Mouse (Mus musculus) testis, adult 2 months (tissue): ENCODE measurements around the gene Rgs6. TPM values are rescaled to one million over a fixed set of nuclear protein-coding genes. Genes with fewer than 3 reads are reported as not detected.

ENCODE experiments used
- H3K27ac ChIP-seq: fragments of 200-500 bp; 2 replicates; pipeline ENCODE4 v1.5.1; 2012; ENCODE audit warnings: low read depth, low read length; ENCODE audit not compliant: control insufficient read depth, insufficient read depth
- H3K27me3 ChIP-seq: fragments of 200-500 bp; 2 replicates; pipeline ENCODE4 v1.6.1; 2012; ENCODE audit warnings: mild to moderate bottlenecking, low read length, moderate library complexity; ENCODE audit not compliant: control insufficient read depth, insufficient read depth
- H3K36me3 ChIP-seq: fragments of 200-500 bp; 2 replicates; pipeline ENCODE4 v1.6.1; 2012; ENCODE audit warnings: mild to moderate bottlenecking, low read length; ENCODE audit not compliant: control insufficient read depth, insufficient read depth
- H3K4me1 ChIP-seq: fragments of 200-500 bp; 2 replicates; pipeline ENCODE4 v1.6.1; 2012; ENCODE audit warnings: low read length; ENCODE audit not compliant: control insufficient read depth, insufficient read depth
- H3K4me3 ChIP-seq: fragments of 200-500 bp; 2 replicates; pipeline ENCODE4 v1.5.1; 2012; ENCODE audit warnings: low read depth, mild to moderate bottlenecking, low read length, moderate library complexity, mixed read lengths; ENCODE audit not compliant: control insufficient read depth
- CTCF ChIP-seq: fragments of 200-500 bp; IDR thresholded peaks from 2 replicates; pipeline ENCODE4 v1.5.1; 2012; ENCODE audit warnings: low read depth, mild to moderate bottlenecking, inconsistent platforms, low read length, moderate library complexity; ENCODE audit not compliant: control insufficient read depth, insufficient read depth, insufficient replicate concordance
- POLR2A ChIP-seq: fragments of 200-500 bp; IDR thresholded peaks from 2 replicates; pipeline ENCODE4 v1.6.1; 2012; ENCODE audit warnings: low read depth, mild to moderate bottlenecking, inconsistent platforms, low read length, moderate library complexity; ENCODE audit not compliant: control insufficient read depth
- polyA plus RNA-seq: library from polyadenylated mRNA; depleted of rRNA; stranded (reverse); fragments of >200 nt; gene quantifications from 2 replicates; pipeline ENCODE4 v1.2.3, GENCODE M21; 2012

Rgs6 gene
- polyA plus RNA-seq, 1 experiment, result 0.75 TPM

DNA sequence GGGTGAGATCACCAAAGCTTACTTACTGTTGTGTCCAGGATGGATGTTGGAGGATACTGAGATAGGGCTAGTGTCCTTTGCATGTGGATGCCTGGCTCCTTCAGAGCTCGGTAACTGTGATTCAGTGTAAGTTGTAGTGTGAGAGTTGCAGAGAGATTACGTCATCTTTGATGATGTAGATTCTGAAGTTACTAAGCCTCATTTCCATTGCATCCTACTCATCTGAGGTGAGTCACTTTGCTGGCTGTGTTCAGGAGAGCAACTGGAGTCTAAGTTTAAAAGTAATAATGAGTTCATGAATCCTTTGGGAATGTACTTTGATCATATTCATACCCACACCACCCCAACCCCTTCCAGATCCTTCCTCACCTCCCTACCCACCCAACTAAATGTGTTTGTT lies 227.9 kb downstream of the Rgs6 start:
- no peaks in the 10 kb centered on the region for H3K27me3 ChIP-seq
- H3K4me3 ChIP-seq, result no peak overlapping the region
- no peaks in the 10 kb centered on the region for H3K36me3 ChIP-seq
- H3K4me1 ChIP-seq, result no peaks in the 10 kb centered on the region
- no peak overlapping the region for H3K27ac ChIP-seq
- TF ChIP-seq CTCF (no peak), POLR2A (no peak)

DNA sequence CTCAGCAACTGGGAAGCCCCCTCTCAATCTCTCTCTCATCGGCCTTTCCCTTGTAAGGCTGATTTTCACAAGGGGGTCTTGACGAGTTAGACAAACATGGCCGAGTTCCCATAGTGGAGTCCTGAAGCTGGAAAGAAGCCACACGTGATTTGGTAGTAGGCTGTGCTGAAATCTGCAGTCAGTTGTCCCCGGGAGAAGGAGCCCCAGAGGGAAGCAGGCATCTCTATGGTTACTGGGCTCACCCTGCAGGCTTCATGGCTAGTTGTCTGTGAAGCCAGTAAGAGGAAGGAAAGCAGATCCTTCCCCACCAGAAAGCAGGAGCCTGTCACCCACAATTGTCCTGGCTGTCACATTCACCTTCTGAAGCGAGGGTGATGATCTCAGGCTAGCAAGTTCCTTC lies 231.2 kb downstream of the Rgs6 start:
- no peaks in the 10 kb centered on the region for H3K36me3 ChIP-seq
- H3K4me3 ChIP-seq, result no peak overlapping the region
- TF ChIP-seq CTCF, result no peak
- H3K27me3 ChIP-seq, result no peaks in the 10 kb centered on the region
- no peak overlapping the region for H3K27ac ChIP-seq
- no peaks in the 10 kb centered on the region for H3K4me1 ChIP-seq

DNA sequence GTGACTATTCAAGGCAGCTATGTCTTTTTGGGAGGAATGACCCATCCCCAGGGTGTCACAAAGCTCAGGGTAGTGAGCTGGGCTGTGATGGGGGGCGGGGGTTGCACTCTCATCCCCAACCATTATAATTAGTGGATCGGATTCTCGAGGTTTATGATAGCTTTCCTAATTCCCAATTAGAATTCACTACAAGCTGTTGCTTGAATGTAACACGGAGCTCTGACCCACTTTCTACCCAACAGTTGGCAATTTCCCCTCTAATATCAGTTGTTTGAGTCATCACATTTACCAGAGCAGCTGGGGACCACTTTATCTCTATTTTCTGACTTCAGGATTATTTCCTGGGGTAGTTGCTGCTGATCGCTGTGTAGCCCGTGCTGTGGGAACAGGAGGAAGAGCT lies 231.9 kb downstream of the Rgs6 start:
- Histone ChIP-seq H3K36me3 (no peaks in the 10 kb centered on the region), H3K27ac (no peak overlapping the region), H3K4me3 (no peak overlapping the region), H3K27me3 (no peaks in the 10 kb centered on the region), H3K4me1 (no peaks in the 10 kb centered on the region)
- TF ChIP-seq POLR2A (no peak), CTCF (no peak)

DNA sequence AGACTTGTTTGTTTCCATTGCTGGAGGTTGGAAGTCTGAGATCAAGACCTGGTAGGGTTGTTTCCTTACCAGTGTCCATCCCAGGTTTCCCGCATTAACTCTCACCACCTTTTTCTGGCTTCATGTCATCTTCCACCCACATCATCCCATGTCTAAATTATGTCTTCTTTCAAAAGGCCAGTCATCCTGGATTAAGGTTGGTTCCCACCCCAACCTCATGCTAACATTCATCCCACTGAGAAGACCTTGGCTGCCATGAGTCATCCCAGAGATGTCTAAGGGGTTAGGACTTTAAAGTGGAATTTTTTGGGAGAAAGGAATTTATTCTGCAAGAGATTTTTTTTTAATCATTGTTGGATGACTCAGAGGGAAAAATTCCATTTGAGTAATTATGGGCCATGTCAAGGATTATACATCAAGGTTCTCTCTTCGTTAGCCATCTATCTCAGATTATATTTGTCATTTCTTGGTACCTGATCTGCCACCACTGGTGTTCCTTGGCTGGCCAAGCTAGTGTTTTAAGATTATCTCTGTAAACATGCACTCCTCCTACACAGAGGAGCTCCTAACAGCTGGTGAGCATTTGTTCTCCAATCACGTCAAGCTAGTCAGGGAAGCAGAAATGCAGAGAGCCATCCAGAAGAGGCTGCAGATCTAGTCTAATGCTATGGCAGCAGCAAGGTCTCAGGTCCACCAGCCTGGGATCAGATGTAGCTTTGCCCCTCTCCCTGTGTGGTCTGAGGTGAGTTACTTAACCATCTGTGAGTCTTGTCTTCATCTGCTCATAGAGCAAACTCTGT lies 234.9 kb downstream of the Rgs6 start:
- no peak overlapping the region for H3K4me3 ChIP-seq
- H3K27me3 ChIP-seq, result no peaks in the 10 kb centered on the region
- no peak for TF ChIP-seq POLR2A
- no peak for TF ChIP-seq CTCF
- H3K36me3 ChIP-seq, result no peaks in the 10 kb centered on the region
- no peaks in the 10 kb centered on the region for H3K4me1 ChIP-seq
- H3K27ac ChIP-seq, result no peak overlapping the region

DNA sequence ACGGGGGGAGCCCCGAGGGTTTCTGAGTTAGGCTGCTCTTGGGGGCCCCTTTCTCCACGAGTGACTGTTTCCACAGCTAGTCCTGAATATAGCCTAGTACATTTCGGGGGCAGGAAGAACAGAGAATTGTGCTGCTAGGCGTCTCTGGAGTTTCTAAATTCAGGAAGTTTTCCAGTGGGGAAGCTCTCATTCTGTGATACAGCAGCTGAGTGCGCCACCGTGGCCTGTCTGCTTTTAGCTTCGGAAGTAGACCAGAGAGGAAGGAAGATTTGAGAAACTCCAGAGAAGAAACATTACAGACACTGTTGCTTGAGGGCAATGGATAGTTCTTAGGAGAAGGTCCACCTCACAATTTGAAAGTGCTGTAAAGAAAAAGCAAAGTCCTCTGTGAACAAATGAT lies 242.2 kb downstream of the Rgs6 start:
- no peaks in the 10 kb centered on the region for H3K36me3 ChIP-seq
- no peak overlapping the region for H3K4me3 ChIP-seq
- H3K27me3 ChIP-seq, result no peaks in the 10 kb centered on the region
- TF ChIP-seq POLR2A (no peak), CTCF (no peak)
- no peak overlapping the region for H3K27ac ChIP-seq
- H3K4me1 ChIP-seq, result no peaks in the 10 kb centered on the region

DNA sequence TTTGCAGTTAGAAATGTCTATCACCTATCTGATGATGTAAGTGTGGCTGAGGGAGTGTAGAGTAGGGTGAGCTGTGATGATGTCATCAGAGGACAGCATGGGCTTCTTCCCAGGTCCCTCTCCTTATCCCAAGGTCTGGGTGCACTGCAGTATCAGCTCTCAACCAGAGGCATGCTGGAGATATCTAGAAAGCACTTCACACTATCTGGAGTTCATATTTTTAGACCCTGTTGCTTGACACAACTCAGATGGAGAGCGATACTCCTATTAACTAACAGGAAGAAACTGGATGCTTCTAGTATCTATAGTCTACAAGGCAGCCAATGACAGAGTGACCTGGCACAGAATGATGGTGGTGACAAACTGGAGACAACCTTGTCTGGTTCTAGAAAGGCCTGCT lies 250.5 kb downstream of the Rgs6 start:
- no peaks in the 10 kb centered on the region for H3K27me3 ChIP-seq
- no peak overlapping the region for H3K27ac ChIP-seq
- no peaks in the 10 kb centered on the region for H3K4me1 ChIP-seq
- TF ChIP-seq POLR2A, result no peak
- no peak for TF ChIP-seq CTCF
- no peak overlapping the region for H3K4me3 ChIP-seq
- no peaks in the 10 kb centered on the region for H3K36me3 ChIP-seq

DNA sequence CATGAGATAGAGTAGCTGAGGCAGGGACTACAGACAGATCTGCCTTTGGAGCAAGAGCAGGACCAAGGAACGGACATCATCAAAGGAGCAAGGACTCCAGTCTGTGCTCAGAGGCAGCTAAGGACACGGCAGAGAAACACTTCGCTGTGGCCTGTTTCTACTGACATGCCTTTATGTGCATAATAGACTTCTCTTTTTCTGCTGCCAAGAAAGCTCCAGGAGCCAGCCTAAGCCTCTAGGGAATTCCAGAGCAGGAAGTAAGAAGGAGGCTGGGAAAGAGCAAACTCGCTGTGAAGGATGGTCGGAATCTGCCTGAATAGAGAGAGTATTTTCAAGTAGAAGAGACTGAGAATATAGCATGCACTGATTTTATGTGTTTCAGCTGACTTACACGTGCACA lies 253.5 kb downstream of the Rgs6 start:
- H3K4me3 ChIP-seq, result no peak overlapping the region
- H3K36me3 ChIP-seq, result no peaks in the 10 kb centered on the region
- no peaks in the 10 kb centered on the region for H3K27me3 ChIP-seq
- H3K27ac ChIP-seq, result no peak overlapping the region
- H3K4me1 ChIP-seq, result no peaks in the 10 kb centered on the region
- no peak for TF ChIP-seq POLR2A
- no peak for TF ChIP-seq CTCF
